Mouse (Mus musculus) heart, postnatal 0 days (tissue): ENCODE results near the gene Espl1.

ENCODE experiments used
- CTCF ChIP-seq: IDR thresholded peaks from 2 replicates; pipeline ENCODE4 v1.5.1; 2016; ENCODE audit warnings: antibody characterized with exemption, control low read depth, low read depth
- EP300 ChIP-seq: IDR thresholded peaks from 2 replicates; pipeline ENCODE4 v1.6.1; 2016; ENCODE audit warnings: antibody characterized with exemption, low read depth

DNA sequence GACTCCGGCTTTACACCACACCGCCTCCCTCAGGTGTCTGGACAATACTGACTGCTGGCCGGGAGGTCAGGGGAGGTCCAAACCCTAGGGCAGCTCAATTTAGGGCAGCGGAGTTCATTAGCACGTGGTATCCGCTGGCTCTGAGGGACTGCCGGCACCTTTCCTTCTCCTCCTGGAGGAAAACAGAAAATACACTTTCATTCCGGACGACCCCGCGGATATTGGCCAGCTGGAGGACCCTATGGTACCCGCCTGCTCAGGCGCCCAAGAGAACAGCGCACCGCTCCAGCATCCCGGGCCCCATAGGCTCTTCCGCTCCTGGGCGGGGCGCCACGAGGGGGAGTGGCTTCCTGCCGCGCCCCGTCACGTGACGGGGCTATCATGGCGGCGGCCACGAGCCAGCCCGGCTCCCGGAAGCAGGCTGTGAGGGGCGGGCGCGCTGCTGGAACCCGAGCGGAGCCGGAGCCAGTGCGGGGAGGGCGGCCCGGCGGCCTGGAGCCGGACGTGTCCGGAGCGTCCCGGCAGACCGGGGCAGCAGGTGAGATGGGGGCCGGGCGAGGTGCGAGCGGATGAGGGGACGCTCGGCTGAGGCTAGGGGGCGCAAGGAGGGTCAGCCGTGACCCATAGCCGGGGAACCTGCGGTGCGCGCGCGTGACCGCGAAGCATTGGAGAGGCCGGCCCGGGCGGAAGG lies 16.8 kb upstream of the Espl1 start, which contains the start of gene Mfsd5:
- no peak; the same call in 1 of the 2 replicates for TF ChIP-seq CTCF
- 0 out of 2 replicates have a peak, but pooled peaks have one; percentile 35 for TF ChIP-seq EP300
